Mouse (Mus musculus) thymus, postnatal 4 days (tissue): ENCODE measurements around the gene Cacna2d3.

Experiments
- DNase-seq: peaks from one replicate; pipeline ENCODE4 v3.0.0; 2021

Gene Cacna2d3

DNA sequence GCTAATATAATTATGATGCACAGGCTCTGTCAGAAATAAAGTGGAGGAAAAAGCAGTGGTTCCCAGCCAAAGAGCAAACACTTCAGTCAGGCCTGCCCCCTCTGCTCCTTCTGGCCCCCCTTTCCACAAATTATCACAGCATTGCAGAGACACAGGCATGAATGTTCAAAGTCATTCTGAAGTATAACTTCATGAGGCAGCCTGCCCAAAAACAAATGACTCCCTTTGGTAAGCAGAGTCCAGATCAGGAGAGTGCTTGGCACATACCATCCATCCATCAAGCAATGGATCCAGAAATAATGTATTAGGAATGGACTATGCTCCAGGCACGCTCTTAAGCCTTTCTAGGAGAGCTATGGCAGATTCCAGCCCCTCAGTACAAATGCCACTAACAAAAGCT, 679.3 kb downstream of the Cacna2d3 start:
- DNase-seq, result no peak

GRCm38 (mm10) chr14:29041498-29041897, 680.2 kb downstream of the Cacna2d3 start:
- DNase-seq, result no peak

GRCm38 (mm10) chr14:29040606-29041364, 680.9 kb downstream of the Cacna2d3 start:
- no peak for DNase-seq

GRCm38 (mm10) chr14:29038246-29038645, 683.4 kb downstream of the Cacna2d3 start:
- no peak for DNase-seq

- DNase-seq, result no peak
Measured at GRCm38 (mm10) chr14:29031858-29032395, 689.7 kb downstream of the Cacna2d3 start.

- no peak for DNase-seq
Measured at GRCm38 (mm10) chr14:29030519-29030918, 691.1 kb downstream of the Cacna2d3 start.

DNA sequence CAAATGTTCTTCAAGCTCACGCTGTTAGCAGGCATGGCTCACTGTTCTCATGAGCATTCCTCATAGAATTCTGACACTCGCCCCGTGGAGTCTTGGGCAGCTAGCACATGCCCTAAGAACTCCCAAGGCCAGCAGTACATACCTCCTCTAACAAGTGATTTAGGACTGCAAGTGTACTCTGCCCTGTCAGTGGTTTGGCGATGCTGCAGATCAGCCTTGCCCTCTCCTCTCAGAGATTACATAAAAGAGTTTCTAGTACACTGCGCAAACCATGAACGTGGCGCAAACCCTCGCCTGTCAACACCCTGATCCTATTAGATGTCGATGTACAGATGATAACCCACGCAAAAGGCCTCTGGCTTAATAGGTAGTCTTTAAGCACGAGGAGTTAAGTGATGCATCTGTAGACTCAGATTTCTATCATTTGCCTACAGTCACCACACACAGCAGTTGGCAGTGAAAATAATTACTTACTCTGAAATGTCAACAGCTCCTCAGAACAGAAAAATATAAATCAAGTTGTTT, 691.7 kb downstream of the Cacna2d3 start:
- no peak for DNase-seq

- no peak for DNase-seq
Measured at GRCm38 (mm10) chr14:29029107-29029469, 692.6 kb downstream of the Cacna2d3 start.

DNA sequence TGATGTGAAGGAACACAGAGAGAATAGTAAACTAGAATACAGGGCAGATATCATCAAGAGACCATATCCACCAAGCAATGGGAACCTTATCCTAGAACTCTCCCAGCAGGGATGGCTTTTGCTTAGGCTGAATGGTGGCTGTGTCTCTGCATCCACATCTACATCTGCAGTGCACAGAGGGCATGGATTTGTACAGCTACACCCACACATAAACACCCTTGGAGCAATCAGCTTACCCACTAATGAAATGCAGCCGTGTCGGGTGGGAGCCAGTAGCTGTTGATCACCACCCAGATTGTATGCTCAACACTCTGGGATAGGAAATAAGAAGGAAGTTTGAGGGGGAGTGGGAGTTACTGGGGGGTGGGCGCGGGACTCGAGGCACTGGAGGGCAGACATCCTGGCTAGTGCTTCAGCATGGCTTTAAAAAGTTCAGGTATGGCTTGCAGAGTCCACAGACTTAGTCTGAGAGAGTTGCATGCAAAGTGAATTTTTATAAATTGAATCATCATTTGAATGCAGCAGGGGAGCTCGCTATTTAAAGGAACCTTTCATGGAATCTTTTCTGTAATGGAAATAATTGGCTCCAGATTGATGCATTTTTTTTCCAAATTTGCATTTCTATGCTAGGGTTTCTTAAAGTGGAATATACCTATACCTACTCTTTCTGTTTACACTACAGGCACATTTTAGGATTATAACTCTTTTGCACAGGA, 693.1 kb downstream of the Cacna2d3 start:
- DNase-seq, result no peak

- DNase-seq, result no peak
Measured at GRCm38 (mm10) chr14:29027276-29027675, 694.4 kb downstream of the Cacna2d3 start.

GRCm38 (mm10) chr14:29025335-29025734, 696.3 kb downstream of the Cacna2d3 start:
- DNase-seq, result no peak

DNA sequence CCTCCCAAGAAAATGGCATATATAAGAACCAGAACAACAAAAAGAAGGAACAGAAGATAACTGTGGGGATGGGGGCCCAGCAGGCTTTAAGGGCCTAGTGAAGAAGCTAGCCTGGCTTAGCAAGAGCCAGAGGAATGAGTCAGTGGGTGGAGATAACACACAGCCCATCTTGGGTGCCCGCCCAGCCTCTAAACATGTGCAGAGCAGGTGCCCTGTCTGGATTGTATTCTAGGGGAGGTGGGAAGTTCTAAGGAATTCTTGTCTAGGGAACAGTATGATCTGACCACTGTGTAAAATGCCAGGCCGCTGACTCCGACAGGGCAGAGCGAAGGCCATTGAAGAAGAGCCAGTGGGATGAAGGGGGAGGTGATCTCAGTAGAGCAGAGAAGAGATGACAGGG, 698.4 kb downstream of the Cacna2d3 start:
- no peak for DNase-seq

DNA sequence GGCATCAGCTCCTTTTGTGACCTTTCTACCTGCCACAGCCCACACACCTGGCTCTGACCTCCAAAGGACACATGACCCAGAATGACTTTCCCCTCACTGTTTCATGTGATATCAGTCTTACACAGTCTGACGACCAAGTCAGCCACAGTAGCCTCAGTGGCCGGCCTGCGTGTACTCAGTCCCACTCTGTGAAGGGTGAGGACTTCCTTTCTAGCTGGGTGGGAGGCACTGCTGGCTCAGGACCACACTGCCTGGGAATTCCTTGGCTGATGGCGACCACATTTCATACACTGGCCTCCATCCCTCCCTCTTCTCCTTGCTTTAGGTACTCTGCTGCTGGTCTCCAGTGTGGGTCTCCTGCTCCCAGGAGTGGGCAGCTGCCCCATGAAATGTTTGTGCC, 700.4 kb downstream of the Cacna2d3 start:
- DNase-seq, result no peak

GRCm38 (mm10) chr14:29018316-29019000, 703.2 kb downstream of the Cacna2d3 start:
- DNase-seq, result no peak

DNA sequence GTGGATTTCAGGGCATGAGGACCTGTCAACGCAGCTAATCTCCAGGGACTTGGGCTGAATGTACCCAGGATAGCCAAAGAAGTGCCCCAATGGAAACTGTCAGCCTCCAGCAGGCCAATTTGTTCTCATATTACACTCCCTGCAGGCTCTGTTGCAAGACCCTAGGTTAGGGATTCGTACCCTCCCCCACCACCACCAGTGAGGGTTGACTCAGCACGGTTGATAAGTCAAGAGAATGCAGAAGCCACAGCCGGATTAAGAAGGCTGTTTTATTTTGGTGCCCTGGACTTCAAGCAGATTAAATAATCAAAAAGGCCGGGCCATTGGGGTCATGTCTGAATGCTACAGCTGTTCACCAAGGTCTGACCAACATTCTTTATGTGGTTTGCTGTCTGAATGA, 703.8 kb downstream of the Cacna2d3 start, which contains the start of gene Lrtm1:
Gene Lrtm1 (plus strand): TSS at position 326 of the 400 bp plus-strand sequence.
- DNase-seq, result no peak

GRCm38 (mm10) chr14:29015896-29016295, 705.8 kb downstream of the Cacna2d3 start:
- DNase-seq, result no peak

DNA sequence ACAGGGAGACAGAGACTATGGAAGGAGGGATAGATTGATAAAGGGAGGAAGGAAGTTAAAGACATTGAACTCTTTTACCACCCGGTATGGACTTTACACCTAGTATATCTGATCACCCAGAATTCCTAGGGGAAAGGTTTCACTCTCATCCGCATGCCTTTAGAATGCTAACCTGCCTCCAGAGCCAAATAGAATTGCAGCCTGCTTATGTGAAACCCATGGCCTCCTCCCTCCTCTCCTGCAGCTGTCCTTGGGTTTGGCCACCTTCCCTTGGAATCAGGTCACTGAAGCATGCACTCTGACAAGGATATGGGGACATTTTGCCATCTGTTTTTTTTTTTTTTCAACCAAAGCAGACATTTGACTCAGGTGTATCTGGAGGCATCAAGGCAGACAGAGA, 707.0 kb downstream of the Cacna2d3 start:
- DNase-seq, result no peak

- no peak for DNase-seq
Measured at GRCm38 (mm10) chr14:29013161-29013560, 708.5 kb downstream of the Cacna2d3 start.

GRCm38 (mm10) chr14:29009644-29010043, 712.0 kb downstream of the Cacna2d3 start:
- DNase-seq, result no peak

GRCm38 (mm10) chr14:29005228-29005840, 716.3 kb downstream of the Cacna2d3 start:
- no peak for DNase-seq

- DNase-seq, result no peak
Measured at GRCm38 (mm10) chr14:28996569-28996968, 725.1 kb downstream of the Cacna2d3 start.

DNA sequence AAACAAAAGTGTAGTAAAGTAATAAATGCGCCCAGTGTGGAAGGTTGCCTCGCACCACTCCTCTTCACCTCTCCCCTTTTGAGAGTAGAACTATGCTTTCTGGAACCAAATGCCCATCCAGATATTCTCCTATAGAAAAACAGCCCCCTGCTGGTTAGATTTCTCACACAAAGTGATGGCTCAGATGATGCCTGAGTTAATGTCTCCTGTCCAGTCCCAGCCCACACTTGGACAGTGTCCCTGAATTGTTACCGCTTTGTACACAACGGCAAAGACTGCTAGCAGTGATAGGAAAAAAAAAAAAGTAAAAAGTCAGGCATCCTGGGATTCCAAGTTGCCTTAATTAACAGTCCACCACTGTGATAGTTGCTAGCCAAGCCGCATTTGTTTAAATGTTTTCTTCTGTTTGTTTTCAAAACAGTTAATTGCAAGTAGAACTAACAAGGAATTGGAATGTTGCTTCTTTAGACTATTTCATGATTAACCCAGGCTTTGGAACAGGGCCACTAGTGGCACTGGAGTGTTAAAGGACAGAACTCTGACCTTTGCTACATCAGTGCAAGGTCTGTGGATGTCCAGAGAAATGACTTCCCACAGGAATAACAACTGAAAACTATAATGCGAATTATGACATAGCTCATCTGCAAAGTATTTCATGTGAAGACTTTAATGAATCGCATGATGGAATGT, 733.3 kb downstream of the Cacna2d3 start:
- no peak for DNase-seq
